Mouse (Mus musculus): ENCODE measurements around the gene Hist1h2bb. TPM values are rescaled to one million over a fixed set of nuclear protein-coding genes. Genes with fewer than 3 reads are reported as not detected.
"Not testable (repeated sequence)": the region's sequence is repeated elsewhere in the genome, so short reads cannot be mapped to it uniquely, and the experiment has no call there.

Gene Hist1h2bb
- polyA plus RNA-seq (2015; fragmentation: Nextera tagmentation; extraction: Ambion mirVana), result 0.86 and 1.7 TPM in 2 replicates

DNA sequence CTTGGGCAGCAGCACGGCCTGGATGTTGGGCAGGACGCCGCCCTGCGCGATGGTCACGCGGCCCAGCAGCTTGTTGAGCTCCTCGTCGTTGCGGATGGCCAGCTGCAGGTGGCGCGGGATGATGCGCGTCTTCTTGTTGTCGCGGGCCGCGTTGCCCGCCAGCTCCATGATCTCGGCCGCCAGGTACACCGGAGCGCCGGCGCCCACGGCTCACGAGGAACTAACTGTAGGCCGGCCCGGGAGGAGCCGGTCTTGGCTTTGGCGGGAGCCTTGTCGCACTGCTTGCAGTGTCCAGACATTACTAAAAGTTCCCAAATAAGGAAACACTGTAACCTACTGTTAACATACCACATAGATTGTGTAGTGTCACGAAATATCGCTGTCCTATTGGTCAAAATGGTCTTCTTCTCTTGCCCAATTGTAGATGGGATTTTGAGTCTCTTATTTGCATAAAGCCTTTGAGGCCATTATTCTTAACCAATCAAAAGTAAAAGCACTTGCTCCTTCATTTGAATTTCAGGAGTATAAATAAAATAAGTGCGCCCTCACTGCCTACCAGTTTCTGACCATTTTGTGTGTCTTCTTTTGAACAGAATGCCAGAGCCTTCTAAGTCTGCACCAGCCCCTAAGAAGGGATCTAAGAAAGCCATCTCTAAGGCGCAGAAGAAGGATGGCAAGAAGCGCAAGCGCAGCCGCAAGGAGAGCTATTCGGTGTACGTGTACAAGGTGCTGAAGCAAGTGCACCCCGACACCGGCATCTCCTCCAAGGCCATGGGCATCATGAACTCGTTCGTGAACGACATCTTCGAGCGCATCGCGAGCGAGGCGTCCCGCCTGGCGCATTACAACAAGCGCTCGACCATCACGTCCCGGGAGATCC, at the start of gene Hist1h2bb:
Hist1h2bb (plus strand) TSS at position 534 of the 880 bp plus-strand sequence.
- Histone ChIP-seq H3K4me1 (replicated peaks) (peaks cover 13% of the 10 kb centered on the region), H3K9ac (peak within 1 kb of the TSS; percentile 66), H3K27ac (peak within 1 kb of the TSS; percentile 95), H3K4me3 (peak within 1 kb of the TSS; percentile 42), H3K4me2 (peak within 1 kb of the TSS; percentile 65)
- not testable (repeated sequence) for H3K27me3 ChIP-seq, H3K9me3 ChIP-seq, H3K36me3 ChIP-seq
- peak; percentile 94 for ATAC-seq (ENCODE audit: low FRiP score)
- WGBS, result under 1% methylated on average over 45 of the region's 58 CpGs

DNA sequence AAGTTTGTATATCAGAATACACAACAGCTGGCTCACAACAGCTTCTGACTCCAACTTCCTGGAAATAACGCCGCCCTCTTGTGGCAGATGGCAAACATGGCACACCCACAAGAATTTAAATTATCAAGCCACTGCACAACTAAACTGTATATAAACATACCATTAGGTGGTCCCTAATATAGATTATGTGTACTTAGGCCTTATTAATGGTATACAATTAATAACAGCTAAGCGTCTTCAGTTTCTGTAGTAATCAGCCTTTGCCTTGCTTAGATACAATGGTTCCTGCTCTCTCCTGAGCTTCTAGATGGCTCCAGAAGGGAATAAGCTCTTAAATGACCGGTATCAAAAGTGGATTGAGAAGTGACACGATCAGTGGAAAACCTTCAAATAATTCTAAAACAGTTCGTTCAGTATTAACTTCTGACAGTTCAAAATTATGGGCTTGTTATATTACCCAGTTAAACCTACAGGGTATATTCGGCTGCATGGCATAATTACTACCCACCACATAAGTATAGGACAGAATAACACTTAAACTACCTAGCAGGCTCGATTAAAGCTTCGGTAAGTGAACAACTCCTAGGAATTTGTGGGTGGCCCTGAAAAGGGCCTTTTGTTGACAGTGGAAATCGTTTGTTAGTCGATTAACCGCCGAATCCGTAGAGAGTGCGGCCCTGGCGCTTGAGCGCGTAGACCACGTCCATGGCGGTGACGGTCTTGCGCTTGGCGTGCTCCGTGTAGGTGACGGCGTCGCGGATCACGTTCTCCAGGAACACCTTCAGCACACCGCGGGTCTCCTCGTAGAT, 48.8 kb upstream of the Hist1h2bb start:
- H3K27ac ChIP-seq, result peak overlapping the region; percentile 91
- no peaks in the 10 kb centered on the region for H3K27me3 ChIP-seq
- WGBS, result under 1% methylated on average over 29 of the region's 32 CpGs
- H3K36me3 ChIP-seq, result no peaks in the 10 kb centered on the region
- H3K9ac ChIP-seq, result peak overlapping the region; percentile 71
- H3K4me3 ChIP-seq, result peak overlapping the region; percentile 45
- H3K4me2 ChIP-seq, result peak overlapping the region; percentile 68
- peak; percentile 84 for ATAC-seq (ENCODE audit: low FRiP score)
- H3K9me3 ChIP-seq, result no peaks in the 10 kb centered on the region
- peaks cover 11% of the 10 kb centered on the region for H3K4me1 ChIP-seq (replicated peaks)

DNA sequence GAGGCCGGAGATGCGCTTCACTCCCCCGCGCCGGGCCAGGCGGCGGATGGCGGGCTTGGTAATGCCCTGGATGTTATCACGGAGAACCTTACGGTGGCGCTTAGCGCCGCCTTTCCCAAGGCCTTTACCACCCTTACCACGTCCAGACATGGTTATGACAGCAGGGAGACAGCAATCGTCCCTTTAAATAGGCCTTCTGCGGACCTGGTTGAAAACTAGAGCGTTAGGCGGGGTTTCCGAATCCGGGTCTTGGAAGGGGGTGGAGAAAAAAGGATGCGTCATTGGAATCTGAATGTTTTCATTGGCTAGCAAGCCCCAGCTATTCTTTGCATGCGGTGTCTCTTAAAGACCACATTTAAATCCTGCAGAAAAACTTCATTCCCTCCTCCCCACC, 48.2 kb upstream of the Hist1h2bb start, which contains the start of gene Hist1h4c:
Hist1h4c (minus strand) TSS at position 155 of the 394 bp plus-strand sequence.
- Histone ChIP-seq H3K4me2 (peak within 1 kb of the TSS; percentile 68), H3K4me3 (peak within 1 kb of the TSS; percentile 45), H3K9me3 (no peaks in the 10 kb centered on the region), H3K27ac (peak within 1 kb of the TSS; percentile 91), H3K36me3 (no peaks in the 10 kb centered on the region), H3K27me3 (no peaks in the 10 kb centered on the region), H3K4me1 (replicated peaks) (peaks cover 11% of the 10 kb centered on the region), H3K9ac (peak within 1 kb of the TSS; percentile 71)
- WGBS, result under 1% methylated on average over 18 of the region's 22 CpGs
- ATAC-seq (ENCODE audit: low FRiP score), result peak; percentile 97

DNA sequence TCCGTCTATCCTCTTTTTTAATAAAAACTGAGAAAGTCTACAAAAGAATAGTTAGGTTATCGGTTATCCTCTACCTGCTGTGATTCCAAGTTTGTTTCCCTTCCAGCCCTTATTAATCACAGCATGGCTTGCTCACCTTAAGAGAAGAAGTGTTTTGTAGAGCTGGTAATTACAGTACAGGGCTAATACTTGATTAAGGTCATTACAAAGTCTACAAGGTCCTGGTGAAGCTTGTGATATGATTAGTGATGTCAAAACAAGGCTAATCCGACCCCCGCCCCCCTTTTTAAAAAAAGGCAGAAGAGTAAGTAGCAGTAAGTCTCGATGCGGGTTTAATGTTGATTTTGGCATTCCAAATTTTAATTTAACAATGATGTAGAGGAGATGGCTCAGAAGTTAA, 47.5 kb upstream of the Hist1h2bb start:
- peak overlapping the region; percentile 67 for H3K27ac ChIP-seq
- 76% methylated on average over 6 of the region's 6 CpGs for WGBS
- H3K9me3 ChIP-seq, result no peaks in the 10 kb centered on the region
- no peak overlapping the region; the same call in 1 of the 2 replicates for H3K4me3 ChIP-seq
- H3K4me2 ChIP-seq, result peak overlapping the region; percentile 68
- no peaks in the 10 kb centered on the region for H3K36me3 ChIP-seq
- no peak for ATAC-seq (ENCODE audit: low FRiP score)
- H3K9ac ChIP-seq, result 0 out of 2 replicates have a peak overlapping the region, but pooled peaks have one; percentile 10
- H3K4me1 ChIP-seq (replicated peaks), result peaks cover 11% of the 10 kb centered on the region
- no peaks in the 10 kb centered on the region for H3K27me3 ChIP-seq

- Histone ChIP-seq H3K27ac (no peak overlapping the region), H3K4me2 (no peak overlapping the region), H3K36me3 (no peaks in the 10 kb centered on the region), H3K4me1 (replicated peaks) (peaks cover 11% of the 10 kb centered on the region), H3K4me3 (no peak overlapping the region), H3K9ac (no peak overlapping the region), H3K27me3 (no peaks in the 10 kb centered on the region), H3K9me3 (no peaks in the 10 kb centered on the region)
- no peak for ATAC-seq (ENCODE audit: low FRiP score)
- WGBS, result 67% methylated on average over 3 of the region's 3 CpGs
Observed at GRCm38 (mm10) chr13:23699767-23700166, 46.8 kb upstream of the Hist1h2bb start.

DNA sequence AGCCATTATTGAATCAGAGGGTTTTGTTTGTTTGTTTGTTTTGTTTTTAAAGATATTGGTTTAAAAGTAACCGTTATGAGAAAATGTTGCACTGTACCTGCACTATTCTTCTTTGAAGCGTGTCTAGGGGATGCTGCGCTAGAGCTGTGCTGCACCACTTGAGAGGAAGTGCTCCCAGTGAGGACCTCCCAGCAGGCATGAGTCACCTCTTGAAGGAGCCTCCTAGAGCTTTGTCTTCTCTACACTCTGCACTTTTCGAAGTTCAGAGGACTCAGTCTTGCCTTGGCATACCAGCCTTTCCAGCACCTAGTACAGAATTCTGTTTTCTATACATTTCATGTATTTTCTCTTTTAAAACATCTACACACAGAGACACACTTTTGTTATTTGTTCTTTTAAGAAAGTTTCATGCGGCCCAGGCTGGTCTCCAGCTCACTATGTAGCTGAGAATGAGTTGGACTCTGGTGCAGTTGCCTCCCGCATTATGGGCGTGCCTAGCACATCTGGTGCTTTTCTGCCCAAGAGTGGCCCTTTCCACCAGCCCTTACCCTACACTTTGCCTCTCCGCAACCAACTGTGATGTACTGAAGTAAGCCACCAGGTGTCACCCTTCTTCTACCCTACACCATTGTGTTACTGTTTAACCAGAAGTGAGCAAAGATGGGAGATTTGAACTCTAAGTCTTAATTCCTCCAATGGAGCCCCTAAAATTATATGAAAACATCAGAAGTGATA, 45.6 kb upstream of the Hist1h2bb start:
- H3K4me2 ChIP-seq, result no peak overlapping the region
- no peaks in the 10 kb centered on the region for H3K36me3 ChIP-seq
- H3K9me3 ChIP-seq, result no peaks in the 10 kb centered on the region
- H3K27ac ChIP-seq, result no peak overlapping the region
- no peaks in the 10 kb centered on the region for H3K27me3 ChIP-seq
- no peak overlapping the region for H3K9ac ChIP-seq
- WGBS, result 32% methylated on average over 8 of the region's 8 CpGs
- ATAC-seq (ENCODE audit: low FRiP score), result no peak
- H3K4me3 ChIP-seq, result no peak overlapping the region
- H3K4me1 ChIP-seq (replicated peaks), result peaks cover 11% of the 10 kb centered on the region

GRCm38 (mm10) chr13:23702220-23702619, 44.3 kb upstream of the Hist1h2bb start:
- no peaks in the 10 kb centered on the region for H3K27me3 ChIP-seq
- no peak overlapping the region for H3K27ac ChIP-seq
- no peaks in the 10 kb centered on the region for H3K36me3 ChIP-seq
- WGBS, result 91% methylated on average over 4 of the region's 4 CpGs
- no peak overlapping the region for H3K9ac ChIP-seq
- no peak overlapping the region for H3K4me2 ChIP-seq
- no peak for ATAC-seq (ENCODE audit: low FRiP score)
- no peak overlapping the region for H3K4me3 ChIP-seq
- H3K4me1 ChIP-seq (replicated peaks), result peaks cover 11% of the 10 kb centered on the region
- no peaks in the 10 kb centered on the region for H3K9me3 ChIP-seq

DNA sequence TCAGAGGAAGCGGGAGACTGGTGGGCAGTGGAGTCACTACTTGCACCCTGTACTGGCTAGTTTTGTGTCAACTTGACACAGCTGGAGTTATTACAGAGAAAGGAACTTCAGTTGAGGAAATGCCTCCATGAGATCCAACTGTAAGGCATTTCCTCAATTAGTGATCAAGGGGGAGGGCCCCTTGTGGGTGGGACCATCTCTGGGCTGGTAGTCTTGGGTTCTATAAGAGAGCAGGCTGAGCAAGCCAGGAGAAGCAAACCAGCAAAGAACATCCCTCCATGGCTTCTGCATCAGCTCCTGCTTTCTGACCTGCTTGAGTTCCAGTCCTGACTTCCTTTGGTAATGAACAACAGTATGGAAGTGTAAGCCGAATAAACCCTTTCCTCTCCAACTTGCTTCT, 43.7 kb upstream of the Hist1h2bb start:
- not testable (repeated sequence) for H3K9me3 ChIP-seq; H3K27me3 ChIP-seq; H3K36me3 ChIP-seq; H3K4me3 ChIP-seq; H3K4me2 ChIP-seq; H3K9ac ChIP-seq; H3K27ac ChIP-seq; ATAC-seq (ENCODE audit: low FRiP score); H3K4me1 ChIP-seq (replicated peaks)
- 83% methylated on average over 2 of the region's 2 CpGs for WGBS

GRCm38 (mm10) chr13:23705751-23706356, 40.7 kb upstream of the Hist1h2bb start:
- H3K9me3 ChIP-seq, result no peaks in the 10 kb centered on the region
- 95% methylated on average over 7 of the region's 7 CpGs for WGBS
- H3K4me3 ChIP-seq, result no peak overlapping the region
- H3K36me3 ChIP-seq, result no peaks in the 10 kb centered on the region
- ATAC-seq (ENCODE audit: low FRiP score), result no peak
- H3K4me1 ChIP-seq (replicated peaks), result peaks cover 14% of the 10 kb centered on the region
- H3K9ac ChIP-seq, result no peak overlapping the region
- no peak overlapping the region for H3K27ac ChIP-seq
- H3K27me3 ChIP-seq, result 0 out of 2 replicates have a peak, but pooled peaks cover 5% of the 10 kb centered on the region
- no peak overlapping the region for H3K4me2 ChIP-seq

GRCm38 (mm10) chr13:23706771-23707170, 39.8 kb upstream of the Hist1h2bb start:
- Histone ChIP-seq H3K9me3 (no peaks in the 10 kb centered on the region), H3K9ac (no peak overlapping the region), H3K4me3 (no peak overlapping the region), H3K4me1 (replicated peaks) (peaks cover 14% of the 10 kb centered on the region), H3K27ac (no peak overlapping the region), H3K27me3 (peaks cover 10% of the 10 kb centered on the region; the same call in 1 of the 2 replicates), H3K36me3 (no peaks in the 10 kb centered on the region), H3K4me2 (no peak overlapping the region)
- no peak for ATAC-seq (ENCODE audit: low FRiP score)
- WGBS, result 96% methylated on average over 12 of the region's 12 CpGs

GRCm38 (mm10) chr13:23708041-23708440, 38.5 kb upstream of the Hist1h2bb start:
- Histone ChIP-seq H3K4me1 (replicated peaks) (peaks cover 14% of the 10 kb centered on the region), H3K4me2 (no peak overlapping the region), H3K9ac (no peak overlapping the region), H3K27me3 (peaks cover 10% of the 10 kb centered on the region; the same call in 1 of the 2 replicates), H3K36me3 (no peaks in the 10 kb centered on the region), H3K27ac (no peak overlapping the region), H3K4me3 (no peak overlapping the region), H3K9me3 (no peaks in the 10 kb centered on the region)
- no peak for ATAC-seq (ENCODE audit: low FRiP score)
- 89% methylated on average over 4 of the region's 4 CpGs for WGBS

All from hindbrain, embryonic 13.5 days (tissue).